Mouse (Mus musculus): ENCODE measurements around the gene Kbtbd8.

Kbtbd8 gene

GRCm38 (mm10) chr6:95174311-95175143, 57.5 kb downstream of the Kbtbd8 start:
- no peak for DNase-seq (ENCODE audit: low spot score)
